Mouse (Mus musculus): ENCODE results near the gene Rab19. TPM values are rescaled to one million over a fixed set of nuclear protein-coding genes. Genes with fewer than 3 reads are reported as not detected.
"Not testable (repeated sequence)": the region's sequence is repeated elsewhere in the genome, so short reads cannot be mapped to it uniquely, and the experiment has no call there.

Gene Rab19
- not detected for total RNA-seq (2021)
- long read RNA-seq, experiment 1, partial matches to known transcripts: 0 of 1 reads
- long read RNA-seq, experiment 1, other reads (novel, unspliced or antisense): 0 of 1 reads
- long read RNA-seq, experiment 2: 0 reads

GRCm38 (mm10) chr6:39381125-39381880 lies at the start of gene Rab19:
Rab19 (plus strand) TSS chr6:39381175.
- no peak for DNase-seq (ENCODE audit: low spot score in 2 of 2)

- DNase-seq (ENCODE audit: low spot score in 2 of 2): no peak
Observed at GRCm38 (mm10) chr6:39331998-39332700, 48.8 kb upstream of the Rab19 start.

DNA sequence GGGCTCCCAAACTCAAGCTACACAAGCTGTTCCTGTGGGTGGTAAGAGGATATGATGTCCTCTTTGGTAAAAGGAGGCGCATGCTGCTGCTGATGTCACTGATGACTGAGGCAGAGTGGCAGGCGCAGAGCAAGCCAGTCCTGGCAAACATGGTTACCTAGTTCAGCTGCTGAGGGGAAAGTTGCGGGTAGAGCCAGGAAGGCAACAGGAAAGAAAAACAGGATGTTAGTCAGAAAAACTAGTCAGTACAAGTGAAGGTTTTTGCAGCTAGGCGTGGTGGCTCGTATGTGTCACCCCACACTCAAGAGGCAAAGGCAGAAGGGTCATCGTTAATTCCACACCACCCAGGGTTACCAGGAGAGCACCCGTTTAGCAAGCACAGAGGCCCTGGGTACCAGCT lies 46.8 kb upstream of the Rab19 start:
- no peak for DNase-seq (ENCODE audit: low spot score in 2 of 2)

DNA sequence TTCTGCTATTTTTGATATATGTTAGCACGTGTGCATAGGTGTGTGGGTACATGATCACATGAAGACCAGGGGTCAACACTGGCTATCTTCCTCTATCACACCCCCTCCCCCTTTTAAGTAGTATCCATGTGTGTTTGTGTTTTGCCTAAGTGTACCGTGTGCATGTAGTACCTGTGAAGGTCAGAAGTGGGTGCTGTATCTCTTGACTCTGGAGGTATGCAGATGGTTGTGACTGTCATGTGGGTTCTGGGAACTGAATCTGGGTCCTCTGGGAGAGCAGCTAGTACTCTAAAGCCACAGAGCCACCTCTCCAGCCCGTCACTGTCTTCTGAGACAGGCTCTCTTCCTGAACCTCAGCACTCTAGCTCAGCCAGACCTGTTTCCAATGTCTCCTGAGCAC lies 46.1 kb upstream of the Rab19 start:
- DNase-seq (ENCODE audit: low spot score in 2 of 2): no peak

DNA sequence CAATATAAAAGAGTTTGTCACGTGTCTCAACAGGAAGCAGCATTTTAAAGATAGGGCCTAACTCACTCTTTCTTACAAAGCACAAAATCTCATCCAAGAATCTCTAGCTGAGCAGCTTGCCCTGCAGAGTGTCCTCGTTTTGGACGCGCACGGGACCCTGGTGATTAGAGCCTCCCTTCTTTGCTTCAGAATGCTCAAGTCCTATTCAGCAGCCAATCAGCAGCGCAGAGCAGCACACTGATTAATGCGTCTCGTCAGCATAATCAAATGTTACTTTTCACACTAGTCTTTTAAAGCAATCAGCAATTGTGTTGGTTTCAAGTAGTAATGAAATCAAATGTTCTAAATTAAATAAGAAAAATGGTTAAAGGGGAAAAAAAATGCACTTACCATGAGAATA lies 42.6 kb upstream of the Rab19 start:
- DNase-seq (ENCODE audit: low spot score in 2 of 2): no peak

DNA sequence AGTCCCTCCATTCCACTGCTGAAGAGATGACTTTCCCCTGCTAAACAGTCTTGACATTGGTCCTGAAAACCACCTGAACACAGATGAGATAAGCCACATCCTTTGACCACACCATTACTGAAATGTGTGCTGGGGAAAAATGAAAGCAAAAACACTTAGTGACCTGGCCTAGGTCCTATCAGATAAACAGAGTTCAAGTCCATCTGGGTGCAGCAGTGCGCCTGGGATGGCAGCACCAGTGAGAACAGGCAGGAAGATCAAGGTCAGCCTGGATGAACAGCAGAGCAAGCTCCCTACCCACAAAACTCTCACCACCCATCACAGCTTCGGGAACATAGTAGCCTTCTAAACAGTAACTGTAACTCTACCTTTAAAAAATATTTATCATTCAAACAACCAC lies 39.2 kb upstream of the Rab19 start:
- DNase-seq (ENCODE audit: low spot score in 2 of 2): no peak

GRCm38 (mm10) chr6:39344020-39344419 lies 37.0 kb upstream of the Rab19 start:
- DNase-seq (ENCODE audit: low spot score in 2 of 2): peak; percentile 87

GRCm38 (mm10) chr6:39345430-39345829 lies 35.5 kb upstream of the Rab19 start:
- no peak for DNase-seq (ENCODE audit: low spot score in 2 of 2)

DNA sequence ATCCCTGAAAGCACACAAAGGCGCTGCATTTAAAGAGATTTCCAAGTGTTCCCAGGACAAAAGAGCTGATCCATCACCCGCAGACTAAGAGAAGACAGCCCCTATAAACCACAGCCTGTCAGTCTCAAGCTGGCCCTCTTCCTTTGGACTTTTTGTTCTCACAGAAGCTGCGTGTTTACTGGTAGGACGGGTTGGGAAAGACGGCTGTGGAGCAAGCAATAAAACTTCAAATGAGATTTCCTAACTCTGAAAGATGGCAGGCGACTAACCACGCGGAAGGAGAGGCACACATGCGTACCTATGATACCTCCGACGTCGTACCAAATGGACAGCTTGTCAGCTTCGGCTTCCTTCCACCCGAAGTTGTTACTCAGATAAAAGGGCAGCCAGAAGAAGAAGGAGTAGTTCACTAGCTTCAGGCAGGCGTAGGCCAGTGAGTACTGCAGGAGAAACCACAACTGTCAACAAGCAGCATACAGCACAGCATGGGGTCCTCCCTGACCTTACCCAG lies 33.9 kb upstream of the Rab19 start:
- no peak for DNase-seq (ENCODE audit: low spot score in 2 of 2)

- no peak for DNase-seq (ENCODE audit: low spot score in 2 of 2)
Observed at GRCm38 (mm10) chr6:39347880-39348814, 32.8 kb upstream of the Rab19 start.

DNA sequence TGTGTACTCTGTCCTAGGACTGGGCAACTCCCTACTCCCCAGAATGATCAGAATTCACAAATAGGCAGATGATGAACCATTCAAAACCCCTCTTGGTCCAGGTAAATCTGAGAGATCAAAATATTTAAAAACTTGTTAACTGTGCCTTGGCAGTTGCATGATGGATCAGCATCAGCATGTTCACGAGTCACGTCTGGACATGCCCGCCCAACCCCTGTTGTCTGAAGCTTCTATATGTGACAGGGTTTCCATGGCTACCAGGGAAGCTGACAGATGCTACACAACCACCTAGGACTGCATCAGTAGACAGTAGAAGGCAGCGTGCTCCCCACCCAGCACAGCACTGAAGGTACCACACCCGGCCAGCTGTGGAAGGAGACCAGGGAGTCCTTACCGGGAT lies 32.0 kb upstream of the Rab19 start:
- DNase-seq (ENCODE audit: low spot score in 2 of 2): no peak

DNA sequence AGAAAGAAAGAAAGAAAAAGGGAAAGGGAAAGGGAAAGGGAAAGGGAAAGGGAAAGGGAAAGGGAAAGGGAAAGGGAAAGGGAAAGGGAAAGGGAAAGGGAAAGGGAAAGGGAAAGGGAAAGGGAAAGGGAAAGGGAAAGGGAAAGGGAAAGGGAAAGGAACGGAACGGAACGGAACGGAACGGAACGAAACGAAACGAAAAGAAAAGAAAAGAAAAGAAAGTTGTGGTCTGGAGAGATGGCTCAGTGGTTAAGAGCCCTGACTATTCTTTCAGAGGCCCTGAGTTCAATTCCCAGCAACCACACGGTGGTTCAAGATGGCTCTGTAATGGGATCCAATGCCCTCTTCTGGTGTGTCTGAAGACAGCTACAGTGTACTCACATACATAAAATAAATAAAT lies 21.8 kb upstream of the Rab19 start:
- DNase-seq (ENCODE audit: low spot score in 2 of 2): not testable (repeated sequence)

GRCm38 (mm10) chr6:39362684-39363083 lies 18.3 kb upstream of the Rab19 start:
- no peak for DNase-seq (ENCODE audit: low spot score in 2 of 2)

GRCm38 (mm10) chr6:39369631-39370030 lies 11.3 kb upstream of the Rab19 start:
- no peak for DNase-seq (ENCODE audit: low spot score in 2 of 2)

- DNase-seq (ENCODE audit: low spot score in 2 of 2): no peak
Observed at GRCm38 (mm10) chr6:39372042-39372441, 8.9 kb upstream of the Rab19 start.

DNA sequence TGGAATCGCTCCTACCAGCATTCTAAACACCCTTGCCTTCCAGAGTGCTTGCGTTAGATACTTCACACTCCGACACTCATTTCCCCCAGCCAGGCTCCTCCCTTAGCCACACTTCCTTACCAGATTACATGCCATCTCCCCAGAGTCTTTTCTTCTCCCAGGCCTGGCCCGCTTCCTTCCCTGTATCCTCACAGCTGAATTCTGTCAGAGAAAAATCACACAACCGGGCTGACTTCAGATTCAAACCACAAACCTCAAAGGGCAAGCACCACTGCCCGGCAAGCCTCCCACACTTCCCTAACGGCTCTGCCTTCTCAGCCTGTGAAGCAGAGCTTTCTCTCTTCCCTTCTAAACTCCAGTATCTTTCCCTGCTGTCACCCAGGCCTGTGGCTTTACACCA lies 8.2 kb upstream of the Rab19 start:
- no peak for DNase-seq (ENCODE audit: low spot score in 2 of 2)

DNA sequence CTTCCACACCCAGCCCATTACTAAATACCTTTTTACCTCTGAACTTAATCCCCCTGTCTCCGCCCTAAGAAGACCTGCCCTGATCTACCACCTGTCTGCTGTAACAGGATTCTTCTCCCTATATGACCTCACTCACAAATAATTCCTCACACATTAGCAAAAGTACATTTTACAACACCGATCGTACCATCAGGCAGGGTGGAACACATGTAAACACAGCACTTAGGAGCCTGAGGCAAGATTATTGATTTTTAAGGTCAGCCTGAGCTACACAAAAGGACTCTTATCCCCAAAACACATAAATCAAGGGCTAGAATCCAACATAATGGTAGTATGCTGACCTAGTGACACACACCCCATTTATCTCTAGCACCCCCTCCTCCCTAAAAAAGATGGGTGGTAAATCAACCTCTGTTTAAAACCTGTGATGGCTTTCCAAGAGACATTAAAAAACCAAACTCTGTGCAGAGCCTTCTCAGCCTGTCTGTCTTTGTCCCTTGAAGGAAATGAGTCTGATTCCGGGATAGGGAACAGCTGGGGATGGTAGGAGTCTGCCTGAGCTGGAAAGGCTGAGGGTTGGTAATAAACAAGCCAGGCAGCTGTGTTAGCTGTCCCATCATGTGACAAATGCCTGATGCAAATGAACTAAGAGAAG lies 7.5 kb upstream of the Rab19 start:
- no peak for DNase-seq (ENCODE audit: low spot score in 2 of 2)

DNA sequence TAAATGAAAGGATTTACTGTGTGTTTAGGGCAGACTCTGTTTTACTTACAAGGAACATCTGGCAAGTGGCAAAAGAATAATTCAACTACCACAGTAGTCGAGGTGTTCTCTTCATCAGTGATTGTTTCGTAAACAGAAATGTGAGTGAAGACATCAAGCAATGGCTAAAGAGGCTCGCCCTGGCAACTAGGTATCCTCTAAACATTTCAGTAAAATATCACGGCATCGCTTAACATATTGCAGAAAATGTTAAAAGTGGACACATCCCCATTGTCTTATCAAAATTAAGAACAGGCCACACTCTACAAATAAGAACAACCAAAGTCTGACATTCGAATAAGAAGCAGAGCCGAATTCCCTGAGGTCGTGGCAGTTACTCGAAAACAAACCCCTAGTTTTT lies 4.2 kb upstream of the Rab19 start:
- no peak for DNase-seq (ENCODE audit: low spot score in 2 of 2)

DNA sequence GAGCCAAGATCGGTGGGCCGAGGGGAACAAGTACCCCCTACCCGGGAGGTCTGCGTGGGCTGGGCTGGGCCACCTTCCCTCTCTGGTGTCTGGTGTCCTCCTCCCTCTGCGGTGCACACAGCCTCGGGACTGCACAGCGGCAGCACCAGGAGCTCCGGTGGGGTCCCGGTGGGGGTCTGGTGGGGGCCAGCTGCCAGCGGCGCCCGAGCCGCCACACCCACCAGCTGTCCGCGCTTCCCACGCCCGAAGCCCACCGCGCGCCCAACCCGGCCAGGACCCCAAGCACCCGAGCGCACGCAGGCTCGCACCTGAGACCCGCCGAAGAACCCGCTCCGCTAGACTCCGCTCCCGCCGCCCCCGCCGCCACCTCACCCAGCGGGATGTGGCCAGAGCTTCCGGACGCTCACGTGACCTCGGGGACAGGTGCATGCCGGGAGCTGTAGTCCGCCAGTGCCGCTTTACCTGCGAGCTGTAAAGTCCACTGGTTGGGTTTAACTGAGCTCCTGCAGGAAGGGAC lies 3.6 kb upstream of the Rab19 start, which contains the start of gene Slc37a3:
TSS of gene Slc37a3 (minus strand) at position 365 of the 517 bp plus-strand sequence.
- peak; percentile 93 for DNase-seq (ENCODE audit: low spot score in 2 of 2)

DNA sequence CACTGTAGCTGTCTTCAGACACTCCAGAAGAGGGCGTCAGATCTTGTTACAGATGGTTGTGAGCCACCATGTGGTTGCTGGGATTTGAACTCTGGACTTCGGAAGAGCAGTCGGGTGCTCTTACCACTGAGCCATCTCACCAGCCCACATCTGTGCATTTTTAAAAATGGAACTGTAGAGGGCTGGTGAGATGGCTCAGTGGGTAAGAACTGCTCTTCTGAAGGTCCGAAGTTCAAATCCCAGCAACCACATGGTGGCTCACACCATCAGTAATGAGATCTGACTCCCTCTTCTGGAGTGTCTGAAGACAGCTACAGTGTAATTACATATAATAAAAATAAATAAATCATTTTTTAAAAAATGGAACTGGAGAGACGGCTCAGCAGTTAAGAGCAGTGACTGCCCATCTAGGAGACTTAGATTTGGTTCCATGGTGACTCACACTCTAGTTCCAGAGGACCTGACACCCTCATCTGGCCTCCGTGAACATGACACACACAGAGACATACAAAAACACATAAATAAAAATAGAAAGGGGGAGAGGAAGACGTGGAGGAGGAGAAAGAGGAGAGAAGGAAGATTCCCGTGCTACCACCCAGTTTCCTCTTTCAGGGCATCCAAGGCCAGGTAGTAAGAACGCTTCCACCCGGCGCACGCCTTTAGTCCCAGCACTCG lies 2.7 kb upstream of the Rab19 start:
- DNase-seq (ENCODE audit: low spot score in 2 of 2): not testable (repeated sequence)

All from left cerebral cortex, adult 18-20 months (tissue).